Mouse (Mus musculus): ENCODE results near the gene Tsc22d4. TPM values are rescaled to one million over a fixed set of nuclear protein-coding genes. Genes with fewer than 3 reads are reported as not detected.

The Tsc22d4 gene
- polyA plus RNA-seq, 1 experiment: 48.1 TPM

DNA sequence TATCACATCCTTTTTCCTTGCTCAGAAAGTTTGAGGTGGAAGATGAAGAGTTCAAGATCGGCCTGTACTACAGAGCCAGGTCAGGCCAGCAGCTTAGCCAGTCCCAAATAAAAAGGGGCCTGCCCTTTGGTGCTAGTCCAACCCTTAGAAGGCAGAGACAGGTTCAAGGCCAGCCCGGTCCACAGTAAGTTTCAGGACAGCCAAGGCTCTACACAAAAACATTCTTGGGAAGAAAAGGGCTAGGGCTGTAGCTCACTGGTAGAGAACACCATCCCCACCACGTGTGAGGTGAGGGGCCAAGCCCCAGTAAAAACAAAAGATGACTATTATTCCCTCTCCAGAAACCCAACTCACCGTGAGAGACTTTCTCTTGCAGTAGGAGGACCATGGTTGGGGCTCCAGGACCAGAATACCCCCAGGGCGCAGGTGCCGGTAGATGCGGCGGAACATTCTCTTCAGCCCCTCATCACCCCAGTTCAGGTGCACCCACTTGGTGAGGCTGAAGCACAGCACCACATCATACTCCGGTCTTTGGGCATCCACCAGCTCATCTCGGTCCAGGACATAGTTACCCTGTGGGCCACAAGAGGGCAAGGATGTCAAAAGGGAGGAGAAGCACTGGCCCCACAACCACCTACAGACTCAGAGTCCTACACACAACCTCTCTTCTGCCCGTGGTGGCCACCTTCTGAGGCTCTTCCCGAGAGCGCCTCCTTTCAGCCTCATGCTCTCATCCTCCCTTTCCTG, 37.4 kb downstream of the Tsc22d4 start:
- Histone ChIP-seq H3K4me2 (ENCODE audit: low read depth) (peak overlapping the region; percentile 89), H3K36me3 (ENCODE audit: control insufficient read depth, insufficient read depth) (peaks cover 22% of the 10 kb centered on the region), H3K4me3 (no peak overlapping the region), H3K27me3 (ENCODE audit: control insufficient read depth, insufficient read depth, insufficient read length) (no peaks in the 10 kb centered on the region), H3ac (ENCODE audit: control insufficient read depth, insufficient read length) (no peak overlapping the region), H3K79me2 (ENCODE audit: control insufficient read depth, insufficient read depth) (peaks cover 24% of the 10 kb centered on the region)
- no peak for TF ChIP-seq POLR2AphosphoS2 (IDR thresholded peaks at IDR 0.05; ENCODE audit: insufficient read length, low read depth)
- TF ChIP-seq POLR2A (IDR thresholded peaks at IDR 0.05; ENCODE audit: insufficient read length, low read depth): no peak
- TF ChIP-seq MYOG (IDR thresholded peaks at IDR 0.05; ENCODE audit: control insufficient read depth in 1 of 3, insufficient read depth in 1 of 3, insufficient read length in 2 of 3, low read depth in 2 of 3): no peak
- no peak for TF ChIP-seq CEBPB (IDR thresholded peaks at IDR 0.05; ENCODE audit: insufficient read depth, poor library complexity, severe bottlenecking)
- TF ChIP-seq USF1 (IDR thresholded peaks at IDR 0.05; ENCODE audit: low read depth): no peak

DNA sequence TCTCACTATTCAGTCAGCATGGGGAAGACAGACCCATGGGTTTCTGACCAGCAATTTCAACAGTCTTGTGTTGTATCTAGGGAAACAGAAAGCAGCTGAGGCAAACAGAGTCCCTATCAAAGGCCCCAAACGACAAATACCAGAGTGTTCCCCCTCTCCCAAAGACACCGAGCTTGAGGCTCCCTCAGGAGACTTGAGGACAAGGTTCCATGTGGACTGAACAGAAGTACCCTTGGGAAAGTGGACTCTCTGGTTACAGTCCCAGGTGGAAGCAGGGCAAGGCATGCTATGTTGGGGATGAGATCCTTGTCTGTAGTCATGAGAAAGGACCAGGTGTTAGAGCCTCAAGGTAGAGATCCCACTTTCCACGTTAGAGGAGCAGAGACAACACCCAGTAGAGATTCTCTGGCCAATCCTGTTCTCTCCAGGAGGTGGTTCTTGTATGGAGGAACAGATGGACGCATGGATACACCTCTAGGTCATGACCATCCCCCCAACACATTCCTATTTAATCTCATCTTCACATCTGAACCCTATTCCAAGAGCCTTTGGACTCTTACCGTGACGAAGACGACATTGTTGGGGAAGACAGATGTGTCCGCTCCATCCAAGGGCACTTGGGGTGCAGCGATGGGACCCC, 38.5 kb downstream of the Tsc22d4 start:
- H3K36me3 ChIP-seq (ENCODE audit: control insufficient read depth, insufficient read depth): peaks cover 22% of the 10 kb centered on the region
- TF ChIP-seq TCF3 (IDR thresholded peaks at IDR 0.05; ENCODE audit: insufficient read length, low read depth) (no peak), TCF12 (IDR thresholded peaks at IDR 0.05; ENCODE audit: insufficient read depth, poor library complexity, severe bottlenecking) (no peak), CEBPB (IDR thresholded peaks at IDR 0.05; ENCODE audit: insufficient read depth, poor library complexity, severe bottlenecking) (no peak)

DNA sequence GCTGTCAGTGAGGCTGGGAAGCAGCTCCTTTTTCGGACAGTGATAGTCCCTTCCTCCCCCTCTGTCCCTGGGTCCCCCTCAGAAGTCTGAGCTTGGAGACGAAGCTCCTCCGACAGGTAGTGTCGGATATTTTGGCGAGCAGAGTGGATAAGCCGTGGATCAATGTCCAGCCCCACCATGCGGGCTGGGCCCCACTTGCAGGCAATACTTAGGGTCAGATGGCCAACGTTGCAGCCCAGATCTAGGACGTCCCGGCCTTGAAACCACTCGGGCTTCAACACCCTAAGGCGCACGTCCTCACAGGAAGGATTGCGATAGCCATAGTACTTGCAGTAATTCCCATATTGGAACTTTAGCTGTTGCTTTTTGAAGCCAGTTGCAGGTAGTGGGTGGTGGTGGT, 39.0 kb downstream of the Tsc22d4 start:
- Histone ChIP-seq H3ac (ENCODE audit: control insufficient read depth, insufficient read length) (peak overlapping the region; percentile 99), H3K4me3 (peak overlapping the region; percentile 79), H3K27me3 (ENCODE audit: control insufficient read depth, insufficient read depth, insufficient read length) (no peaks in the 10 kb centered on the region), H3K79me2 (ENCODE audit: control insufficient read depth, insufficient read depth) (peaks cover 24% of the 10 kb centered on the region), H3K4me2 (ENCODE audit: low read depth) (peak overlapping the region; percentile 89), H3K36me3 (ENCODE audit: control insufficient read depth, insufficient read depth) (peaks cover 22% of the 10 kb centered on the region)
- TF ChIP-seq MYOD1 (IDR thresholded peaks at IDR 0.05; ENCODE audit: control insufficient read depth in 1 of 3, insufficient read length in 2 of 3, low read depth in 2 of 3): no peak
- TF ChIP-seq REST (IDR thresholded peaks at IDR 0.05; ENCODE audit: insufficient read depth, insufficient read length): no peak
- no peak for TF ChIP-seq POLR2AphosphoS2 (IDR thresholded peaks at IDR 0.05; ENCODE audit: insufficient read length, low read depth)
- TF ChIP-seq POLR2A (IDR thresholded peaks at IDR 0.05; ENCODE audit: insufficient read length, low read depth): no peak
- no peak for TF ChIP-seq MAX (IDR thresholded peaks at IDR 0.05; ENCODE audit: low read depth)
- TF ChIP-seq CEBPB (IDR thresholded peaks at IDR 0.05; ENCODE audit: insufficient read depth, poor library complexity, severe bottlenecking): no peak
- no peak for TF ChIP-seq MYOG (IDR thresholded peaks at IDR 0.05; ENCODE audit: control insufficient read depth in 1 of 3, insufficient read depth in 1 of 3, insufficient read length in 2 of 3, low read depth in 2 of 3)
- no peak for TF ChIP-seq TCF3 (IDR thresholded peaks at IDR 0.05; ENCODE audit: insufficient read length, low read depth)
- no peak for TF ChIP-seq USF1 (IDR thresholded peaks at IDR 0.05; ENCODE audit: low read depth)
- no peak for TF ChIP-seq E2F4 (IDR thresholded peaks at IDR 0.05; ENCODE audit: insufficient read depth)
- TF ChIP-seq SRF (IDR thresholded peaks at IDR 0.05; ENCODE audit: control insufficient read depth, insufficient read length, low read depth): no peak
- no peak for TF ChIP-seq TCF12 (IDR thresholded peaks at IDR 0.05; ENCODE audit: insufficient read depth, poor library complexity, severe bottlenecking)

More for the DNA sequence above, 38.5 kb downstream of the Tsc22d4 start:
- Histone ChIP-seq H3K27me3 (ENCODE audit: control insufficient read depth, insufficient read depth, insufficient read length) (no peaks in the 10 kb centered on the region), H3K79me2 (ENCODE audit: control insufficient read depth, insufficient read depth) (peaks cover 24% of the 10 kb centered on the region), H3K4me2 (ENCODE audit: low read depth) (peak overlapping the region; percentile 89), H3K4me3 (peak overlapping the region; percentile 79), H3ac (ENCODE audit: control insufficient read depth, insufficient read length) (peak overlapping the region; percentile 99)

DNA sequence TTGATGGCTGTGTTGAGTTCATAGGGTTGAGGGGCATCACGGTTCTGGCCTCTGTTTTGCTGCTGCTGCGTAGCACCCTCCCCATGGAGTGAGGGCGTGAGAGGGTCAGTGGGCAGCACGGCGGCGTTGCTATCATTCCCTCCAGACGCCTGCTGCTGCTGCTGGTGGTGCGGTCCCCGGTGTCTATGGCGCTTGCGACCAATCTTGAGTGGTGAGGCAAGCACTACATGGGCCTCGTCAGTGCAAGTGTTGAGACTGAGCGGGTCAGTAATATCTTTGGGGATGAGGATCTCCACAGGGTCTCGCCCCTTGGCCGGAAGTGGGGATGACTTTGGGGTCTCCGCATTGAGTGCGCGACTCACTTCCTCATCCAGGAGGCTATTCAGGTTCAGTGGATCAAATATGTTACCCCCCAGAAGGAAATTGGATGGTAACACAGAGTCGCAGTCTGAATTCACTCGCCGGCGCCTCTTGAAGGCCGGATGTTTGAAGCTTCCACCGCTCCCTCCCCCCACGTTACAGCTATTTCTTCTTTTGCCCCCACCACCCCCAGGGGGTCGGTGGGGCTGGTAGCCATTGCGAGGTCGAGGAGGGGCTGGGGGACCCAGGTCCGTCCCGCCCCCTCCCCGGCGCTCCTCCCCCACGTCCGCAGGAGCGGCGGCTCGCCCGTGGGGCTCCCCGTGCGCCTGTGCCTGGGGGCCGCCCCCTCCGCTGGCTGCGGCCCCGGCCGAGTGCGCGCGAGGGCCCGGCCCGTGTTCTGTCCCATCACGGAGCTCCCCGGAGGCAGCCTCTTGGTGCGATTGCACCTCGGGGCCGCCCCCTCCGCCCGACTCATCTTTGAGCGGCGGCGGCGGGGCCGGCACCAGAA, 39.9 kb downstream of the Tsc22d4 start:
- Histone ChIP-seq H3K79me2 (ENCODE audit: control insufficient read depth, insufficient read depth) (peaks cover 24% of the 10 kb centered on the region), H3K36me3 (ENCODE audit: control insufficient read depth, insufficient read depth) (peaks cover 18% of the 10 kb centered on the region), H3K27me3 (ENCODE audit: control insufficient read depth, insufficient read depth, insufficient read length) (no peaks in the 10 kb centered on the region), H3K4me2 (ENCODE audit: low read depth) (peak overlapping the region; percentile 89), H3ac (ENCODE audit: control insufficient read depth, insufficient read length) (peak overlapping the region; percentile 99), H3K4me3 (peak overlapping the region; percentile 79)
- TF ChIP-seq POLR2AphosphoS2 (IDR thresholded peaks at IDR 0.05; ENCODE audit: insufficient read length, low read depth): peak; percentile 89
- TF ChIP-seq MYOD1 (IDR thresholded peaks at IDR 0.05; ENCODE audit: control insufficient read depth in 1 of 3, insufficient read length in 2 of 3, low read depth in 2 of 3): no peak
- peak; percentile 43 for TF ChIP-seq POLR2A (IDR thresholded peaks at IDR 0.05; ENCODE audit: insufficient read length, low read depth)

Measured in myocyte (in vitro differentiated cells).